Mouse (Mus musculus): ENCODE data around the gene Sirt4. TPM values are rescaled to one million over a fixed set of nuclear protein-coding genes. Genes with fewer than 3 reads are reported as not detected.

Gene Sirt4
- polyA plus RNA-seq, 1 experiment from 2014 or later, result 32.6 TPM

GRCm38 (mm10) chr5:115487353-115487752, 2.8 kb upstream of the Sirt4 start:
- Histone ChIP-seq H3K4me3 (no peak overlapping the region), H3K27ac (no peak overlapping the region), H3K9me3 (no peaks in the 10 kb centered on the region), H3K27me3 (replicated peaks) (no peaks in the 10 kb centered on the region; the same call in 1 of the 2 replicates), H3K36me3 (replicated peaks) (no peaks in the 10 kb centered on the region), H3K9ac (no peak overlapping the region), H3K4me1 (peaks cover 44% of the 10 kb centered on the region), H3K4me2 (no peak overlapping the region)
- 84% methylated on average over 8 of the region's 8 CpGs for WGBS
- no peak for ATAC-seq (replicated peaks)

GRCm38 (mm10) chr5:115486726-115487125, 2.2 kb upstream of the Sirt4 start:
- Histone ChIP-seq H3K9ac (no peak overlapping the region), H3K27ac (no peak overlapping the region), H3K4me2 (no peak overlapping the region), H3K9me3 (no peaks in the 10 kb centered on the region), H3K36me3 (replicated peaks) (no peaks in the 10 kb centered on the region), H3K4me1 (peaks cover 41% of the 10 kb centered on the region), H3K4me3 (no peak overlapping the region), H3K27me3 (replicated peaks) (no peaks in the 10 kb centered on the region; the same call in 1 of the 2 replicates)
- no peak for ATAC-seq (replicated peaks)
- 47% methylated on average over 4 of the region's 4 CpGs for WGBS

GRCm38 (mm10) chr5:115485489-115486205, 1.1 kb upstream of the Sirt4 start:
- Histone ChIP-seq H3K9me3 (no peaks in the 10 kb centered on the region), H3K27ac (no peak overlapping the region), H3K4me1 (peaks cover 32% of the 10 kb centered on the region), H3K36me3 (replicated peaks) (no peaks in the 10 kb centered on the region), H3K27me3 (replicated peaks) (peaks cover 3% of the 10 kb centered on the region), H3K4me2 (no peak overlapping the region), H3K4me3 (no peak overlapping the region), H3K9ac (no peak overlapping the region)
- 89% methylated on average over 18 of the region's 18 CpGs for WGBS
- no peak for ATAC-seq (replicated peaks)

DNA sequence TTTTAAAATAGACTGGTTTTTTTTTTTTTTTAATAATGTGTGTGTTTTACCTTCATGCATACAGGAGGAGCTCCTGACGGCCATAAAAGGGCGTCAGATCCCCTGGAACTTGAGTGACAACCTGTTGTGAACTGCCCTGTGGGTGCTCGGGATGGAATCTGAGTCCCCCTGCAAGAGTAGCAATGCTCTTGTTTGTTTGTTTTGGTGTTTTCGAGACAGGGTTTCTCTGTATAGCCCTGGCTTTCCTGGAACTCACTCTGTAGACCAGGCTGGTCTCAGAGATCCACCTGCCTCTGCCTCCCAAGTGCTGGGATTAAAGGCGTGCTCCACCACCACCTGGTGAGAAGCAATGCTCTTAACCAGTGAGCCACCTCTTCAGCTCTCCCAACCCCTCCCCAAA, 471 bp upstream of the Sirt4 start:
- Histone ChIP-seq H3K4me2 (peak overlapping the region; percentile 70), H3K9me3 (no peaks in the 10 kb centered on the region), H3K36me3 (replicated peaks) (no peaks in the 10 kb centered on the region), H3K4me3 (peak overlapping the region; percentile 48), H3K27me3 (replicated peaks) (peaks cover 3% of the 10 kb centered on the region), H3K27ac (peak overlapping the region; percentile 89; the same call in 1 of the 2 replicates), H3K9ac (peak overlapping the region; percentile 59; the same call in 1 of the 2 replicates), H3K4me1 (peaks cover 35% of the 10 kb centered on the region)
- ATAC-seq (replicated peaks), result no peak
- 74% methylated on average over 5 of the region's 5 CpGs for WGBS

DNA sequence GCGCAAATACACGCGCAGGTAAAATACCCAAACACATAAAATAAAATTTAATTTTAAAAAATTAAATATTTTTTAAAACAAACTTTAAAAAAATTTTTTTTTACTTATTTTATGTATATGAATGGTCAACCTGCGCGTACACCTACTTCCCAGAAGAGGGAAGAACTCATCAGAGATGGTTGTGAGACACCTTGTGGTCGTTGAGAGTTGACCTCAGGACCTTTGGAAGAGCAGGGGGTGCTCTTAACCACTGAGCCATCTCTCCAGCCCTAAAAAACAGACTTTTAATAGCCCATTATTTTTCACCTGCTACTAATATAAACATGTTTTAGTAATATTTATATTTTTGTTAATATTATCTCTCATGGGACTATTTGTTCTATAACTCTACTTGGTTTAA, 1.1 kb downstream of the Sirt4 start:
- peak overlapping the region; percentile 24; the same call in 1 of the 2 replicates for H3K4me3 ChIP-seq

GRCm38 (mm10) chr5:115482390-115483265, 1.9 kb downstream of the Sirt4 start:
- Histone ChIP-seq H3K9me3 (no peaks in the 10 kb centered on the region), H3K27me3 (replicated peaks) (peaks cover 3% of the 10 kb centered on the region), H3K36me3 (replicated peaks) (no peaks in the 10 kb centered on the region), H3K27ac (no peak overlapping the region; the same call in 1 of the 2 replicates), H3K4me1 (peaks cover 27% of the 10 kb centered on the region), H3K4me2 (peak overlapping the region; percentile 48), H3K9ac (peak overlapping the region; percentile 25; the same call in 1 of the 2 replicates), H3K4me3 (peak overlapping the region; percentile 24)
- no peak for ATAC-seq (replicated peaks)
- 26% methylated on average over 38 of the region's 38 CpGs for WGBS

More for the DNA sequence above, 1.1 kb downstream of the Sirt4 start:
- WGBS, result 34% methylated on average over 6 of the region's 6 CpGs
- Histone ChIP-seq H3K27me3 (replicated peaks) (peaks cover 3% of the 10 kb centered on the region), H3K4me1 (peaks cover 28% of the 10 kb centered on the region), H3K36me3 (replicated peaks) (no peaks in the 10 kb centered on the region), H3K27ac (no peak overlapping the region), H3K9ac (no peak overlapping the region), H3K4me2 (peak overlapping the region; percentile 48; the same call in 1 of the 2 replicates), H3K9me3 (no peaks in the 10 kb centered on the region)
- ATAC-seq (replicated peaks), result no peak

DNA sequence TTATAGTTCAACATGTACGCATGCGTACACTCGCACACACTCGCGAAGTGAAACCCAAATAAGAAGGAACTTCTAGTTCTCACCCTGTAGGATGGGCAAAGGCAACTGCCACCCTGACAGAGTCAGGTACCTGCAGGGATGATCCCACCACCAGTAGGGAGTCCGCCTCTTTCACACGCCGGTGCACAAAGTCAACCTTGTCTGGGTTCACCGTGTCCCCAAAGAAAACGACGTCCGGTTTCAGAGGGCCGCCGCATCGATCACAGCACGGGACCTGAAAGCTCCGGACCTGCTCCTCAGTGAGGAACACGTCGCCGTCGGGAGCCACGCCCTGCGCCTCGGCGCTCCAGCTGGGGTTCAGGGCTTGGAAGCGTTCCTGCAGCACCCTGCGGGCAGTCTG, 4.4 kb downstream of the Sirt4 start:
- peaks cover 3% of the 10 kb centered on the region for H3K27me3 ChIP-seq (replicated peaks)
- H3K9me3 ChIP-seq, result no peaks in the 10 kb centered on the region
- H3K4me3 ChIP-seq, result peak overlapping the region; percentile 2
- WGBS, result 24% methylated on average over 27 of the region's 27 CpGs
- H3K36me3 ChIP-seq (replicated peaks), result no peaks in the 10 kb centered on the region
- peaks cover 37% of the 10 kb centered on the region for H3K4me1 ChIP-seq
- no peak overlapping the region for H3K9ac ChIP-seq
- ATAC-seq (replicated peaks), result no peak
- peak overlapping the region; percentile 35 for H3K4me2 ChIP-seq
- no peak overlapping the region for H3K27ac ChIP-seq

DNA sequence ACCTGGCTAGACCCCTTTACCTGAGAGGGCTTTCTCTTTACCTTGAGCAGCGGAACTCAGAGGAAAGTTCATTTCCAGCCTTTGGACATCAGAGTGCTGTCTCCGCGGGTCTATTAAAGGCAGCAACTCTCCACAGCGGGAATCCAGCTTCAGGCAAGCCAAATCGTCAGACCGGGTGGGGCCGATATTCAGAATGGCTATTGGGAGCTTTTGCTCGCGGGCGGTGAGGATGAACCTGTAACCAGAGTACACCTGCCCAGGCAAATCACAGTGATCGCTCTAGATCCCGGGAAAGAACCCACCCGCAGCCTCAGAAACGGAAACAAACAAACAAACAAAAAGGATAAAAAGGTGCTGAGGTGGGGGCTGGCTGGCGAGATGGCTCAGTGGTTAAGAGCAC, 5.0 kb downstream of the Sirt4 start:
- Histone ChIP-seq H3K4me3 (no peak overlapping the region), H3K27me3 (replicated peaks) (peaks cover 3% of the 10 kb centered on the region), H3K36me3 (replicated peaks) (no peaks in the 10 kb centered on the region), H3K4me1 (peaks cover 32% of the 10 kb centered on the region), H3K9me3 (no peaks in the 10 kb centered on the region), H3K4me2 (no peak overlapping the region), H3K27ac (no peak overlapping the region), H3K9ac (no peak overlapping the region)
- ATAC-seq (replicated peaks), result no peak
- 40% methylated on average over 15 of the region's 15 CpGs for WGBS

DNA sequence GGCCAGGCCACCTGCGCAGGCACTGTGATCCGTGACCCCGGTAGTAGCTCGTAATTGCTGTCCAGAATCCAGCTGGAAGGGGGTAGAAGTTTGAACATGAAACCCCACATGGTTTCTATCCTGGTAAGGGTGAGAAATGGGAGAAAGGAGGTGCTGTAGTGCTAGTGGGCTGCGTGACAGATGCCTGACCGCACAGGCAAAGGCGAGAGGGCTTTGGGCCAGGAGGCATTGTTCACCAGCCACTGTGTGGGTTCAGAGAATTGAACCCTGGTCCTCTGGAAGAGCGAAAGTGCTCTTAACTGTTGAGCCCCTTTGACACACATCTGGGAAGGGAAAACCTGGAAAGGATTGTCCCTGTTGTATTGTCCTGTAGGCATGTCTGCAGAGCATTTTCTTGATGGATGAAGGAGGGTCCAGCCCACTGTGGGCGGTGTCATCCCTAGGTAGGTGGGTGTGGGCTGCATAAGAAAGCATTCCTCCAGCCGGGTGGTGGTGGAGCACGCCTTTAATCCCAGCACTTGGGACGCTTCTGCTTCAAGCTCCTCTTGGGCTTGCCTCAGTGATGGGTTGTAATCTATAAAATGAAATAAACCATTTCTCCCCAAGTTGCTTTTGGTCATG, 8.3 kb downstream of the Sirt4 start:
- Histone ChIP-seq H3K4me1 (peaks cover 15% of the 10 kb centered on the region), H3K9ac (peak overlapping the region; percentile 34; the same call in 1 of the 2 replicates), H3K27ac (0 out of 2 replicates have a peak overlapping the region, but pooled peaks have one; percentile 41), H3K9me3 (no peaks in the 10 kb centered on the region), H3K4me3 (peak overlapping the region; percentile 45), H3K27me3 (replicated peaks) (peaks cover 3% of the 10 kb centered on the region; the same call in 1 of the 2 replicates), H3K4me2 (peak overlapping the region; percentile 51), H3K36me3 (replicated peaks) (no peaks in the 10 kb centered on the region)
- 36% methylated on average over 12 of the region's 12 CpGs for WGBS
- ATAC-seq (replicated peaks), result peak; percentile 37

DNA sequence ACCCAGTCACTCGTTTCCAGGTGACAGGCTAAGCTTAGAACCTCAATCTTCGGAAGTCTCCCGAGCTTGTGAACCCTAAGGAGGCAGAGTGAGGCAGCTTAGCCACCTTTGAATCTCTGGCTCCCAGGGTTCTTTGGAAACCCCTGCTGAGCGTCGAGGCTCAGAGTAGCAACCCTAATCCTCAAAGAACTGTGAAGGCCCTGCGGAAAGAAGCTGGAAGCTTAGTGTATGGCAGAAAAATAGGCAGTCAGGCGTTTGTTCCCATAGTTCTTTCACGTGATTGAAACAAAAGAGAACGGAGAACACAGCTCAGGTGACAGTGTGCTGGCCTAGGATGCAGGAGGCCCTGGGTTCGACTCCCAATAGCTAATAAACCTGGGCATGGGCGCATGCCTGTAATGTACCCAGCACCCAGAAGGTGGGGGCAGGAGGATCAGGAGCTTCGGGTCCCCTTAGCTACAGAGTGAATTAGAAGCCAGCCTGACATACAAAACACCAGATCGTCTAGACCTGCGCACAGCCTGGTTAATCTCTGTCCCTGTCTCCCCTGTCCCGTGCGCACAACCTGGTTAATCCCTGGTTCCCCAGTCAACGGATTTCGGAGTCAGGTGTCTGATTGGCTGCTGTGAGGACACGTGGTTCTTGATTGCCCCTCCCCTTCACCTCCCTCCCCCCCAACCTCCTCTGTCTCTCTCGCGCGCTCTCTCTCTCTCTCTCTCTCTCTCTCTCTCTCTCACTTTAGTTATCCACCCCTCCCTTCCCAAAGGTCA, 9.0 kb downstream of the Sirt4 start:
- H3K4me3 ChIP-seq, result peak overlapping the region; percentile 45
- no peaks in the 10 kb centered on the region for H3K27me3 ChIP-seq (replicated peaks)
- H3K4me2 ChIP-seq, result peak overlapping the region; percentile 51
- H3K9me3 ChIP-seq, result no peaks in the 10 kb centered on the region
- peak; percentile 86 for ATAC-seq (replicated peaks)
- H3K36me3 ChIP-seq (replicated peaks), result no peaks in the 10 kb centered on the region
- 4% methylated on average over 22 of the region's 22 CpGs for WGBS
- H3K9ac ChIP-seq, result peak overlapping the region; percentile 34
- peak overlapping the region; percentile 41; the same call in 1 of the 2 replicates for H3K27ac ChIP-seq
- H3K4me1 ChIP-seq, result peaks cover 19% of the 10 kb centered on the region

GRCm38 (mm10) chr5:115474174-115474828, 10.2 kb downstream of the Sirt4 start:
- Histone ChIP-seq H3K9ac (no peak overlapping the region), H3K9me3 (no peaks in the 10 kb centered on the region), H3K27me3 (replicated peaks) (no peaks in the 10 kb centered on the region), H3K4me1 (peaks cover 15% of the 10 kb centered on the region), H3K36me3 (replicated peaks) (no peaks in the 10 kb centered on the region), H3K4me3 (no peak overlapping the region), H3K4me2 (no peak overlapping the region), H3K27ac (no peak overlapping the region)
- no peak for ATAC-seq (replicated peaks)
- 76% methylated on average over 22 of the region's 22 CpGs for WGBS

Measured in midbrain, embryonic 15.5 days (tissue).